Mouse (Mus musculus): ENCODE measurements around the gene Klc2.
"Not testable (repeated sequence)": the region's sequence is repeated elsewhere in the genome, so short reads cannot be mapped to it uniquely, and the experiment has no call there.

The Klc2 gene

GRCm38 (mm10) chr19:5106074-5106473 lies 12.3 kb downstream of the Klc2 start:
- DNase-seq (ENCODE audit: low spot score) = no peak

GRCm38 (mm10) chr19:5098363-5099143 lies 19.8 kb downstream of the Klc2 start, which contains the start of gene Cnih2:
Gene Cnih2, minus strand, starts transcription at chr19:5098521.
- DNase-seq (ENCODE audit: low spot score) = peak; percentile 66

- no peak for DNase-seq (ENCODE audit: low spot score)
Measured at GRCm38 (mm10) chr19:5097521-5098362, 20.6 kb downstream of the Klc2 start.

- no peak for DNase-seq (ENCODE audit: low spot score)
Measured at GRCm38 (mm10) chr19:5095887-5096474, 22.4 kb downstream of the Klc2 start.

- no peak for DNase-seq (ENCODE audit: low spot score)
Measured at GRCm38 (mm10) chr19:5094746-5095417, 23.5 kb downstream of the Klc2 start.

- peak; percentile 90 for DNase-seq (ENCODE audit: low spot score)
Measured at GRCm38 (mm10) chr19:5094243-5094632, 24.1 kb downstream of the Klc2 start.

- no peak for DNase-seq (ENCODE audit: low spot score)
Measured at GRCm38 (mm10) chr19:5093481-5094242, 24.7 kb downstream of the Klc2 start.

GRCm38 (mm10) chr19:5092083-5092482 lies 26.3 kb downstream of the Klc2 start:
- DNase-seq (ENCODE audit: low spot score) = no peak

- DNase-seq (ENCODE audit: low spot score) = no peak
Measured at GRCm38 (mm10) chr19:5089324-5089723, 29.0 kb downstream of the Klc2 start.

GRCm38 (mm10) chr19:5087884-5088728 lies 30.3 kb downstream of the Klc2 start, which contains the start of gene Yif1a:
Gene Yif1a, plus strand, starts transcription at chr19:5088538.
- peak; percentile 96 for DNase-seq (ENCODE audit: low spot score)

GRCm38 (mm10) chr19:5086533-5086932 lies 31.8 kb downstream of the Klc2 start:
- DNase-seq (ENCODE audit: low spot score) = not testable (repeated sequence)

GRCm38 (mm10) chr19:5085145-5085863 lies 33.1 kb downstream of the Klc2 start, which contains the start of gene Tmem151a:
Gene Tmem151a, minus strand, starts transcription at chr19:5085531.
- no peak for DNase-seq (ENCODE audit: low spot score)

- DNase-seq (ENCODE audit: low spot score) = no peak
Measured at GRCm38 (mm10) chr19:5084834-5085144, 33.6 kb downstream of the Klc2 start.

GRCm38 (mm10) chr19:5083961-5084833 lies 34.2 kb downstream of the Klc2 start:
- no peak for DNase-seq (ENCODE audit: low spot score)

- DNase-seq (ENCODE audit: low spot score) = no peak
Measured at GRCm38 (mm10) chr19:5082596-5082995, 35.8 kb downstream of the Klc2 start.

- no peak for DNase-seq (ENCODE audit: low spot score)
Measured at GRCm38 (mm10) chr19:5082005-5082404, 36.4 kb downstream of the Klc2 start.

GRCm38 (mm10) chr19:5079279-5079678 lies 39.1 kb downstream of the Klc2 start:
- no peak for DNase-seq (ENCODE audit: low spot score)

- no peak for DNase-seq (ENCODE audit: low spot score)
Measured at GRCm38 (mm10) chr19:5073518-5073917, 44.8 kb downstream of the Klc2 start.

GRCm38 (mm10) chr19:5073028-5073427 lies 45.3 kb downstream of the Klc2 start:
- peak; percentile 75 for DNase-seq (ENCODE audit: low spot score)
